Mouse (Mus musculus): Measurements from ENCODE around the gene Zglp1. TPM values are rescaled to one million over a fixed set of nuclear protein-coding genes. Genes with fewer than 3 reads are reported as not detected.
A peak's percentile ranks its signal among the peaks of the same experiment; 100 is the strongest.

Gene Zglp1
- total RNA-seq, 2 experiments from 2014 or later: not detected

DNA sequence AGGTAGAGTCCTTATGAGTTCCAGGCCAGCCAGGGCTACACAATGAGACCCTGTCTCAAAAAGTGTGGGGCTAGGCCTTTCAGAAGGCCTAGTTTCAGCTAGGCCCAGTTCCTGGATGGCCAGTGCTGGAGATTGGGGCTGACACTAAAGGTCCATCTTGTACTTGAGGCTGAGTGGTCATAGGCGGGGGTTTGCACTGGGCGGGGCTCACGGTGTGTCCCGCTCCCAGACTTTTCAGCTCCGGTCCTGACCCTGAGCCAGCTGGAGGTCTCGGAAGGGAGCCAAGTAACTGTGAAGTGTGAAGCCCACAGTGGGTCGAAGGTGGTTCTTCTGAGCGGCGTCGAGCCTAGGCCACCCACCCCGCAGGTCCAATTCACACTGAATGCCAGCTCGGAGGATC is 40.0 kb downstream of the Zglp1 start:
- DNase-seq: no peak

DNA sequence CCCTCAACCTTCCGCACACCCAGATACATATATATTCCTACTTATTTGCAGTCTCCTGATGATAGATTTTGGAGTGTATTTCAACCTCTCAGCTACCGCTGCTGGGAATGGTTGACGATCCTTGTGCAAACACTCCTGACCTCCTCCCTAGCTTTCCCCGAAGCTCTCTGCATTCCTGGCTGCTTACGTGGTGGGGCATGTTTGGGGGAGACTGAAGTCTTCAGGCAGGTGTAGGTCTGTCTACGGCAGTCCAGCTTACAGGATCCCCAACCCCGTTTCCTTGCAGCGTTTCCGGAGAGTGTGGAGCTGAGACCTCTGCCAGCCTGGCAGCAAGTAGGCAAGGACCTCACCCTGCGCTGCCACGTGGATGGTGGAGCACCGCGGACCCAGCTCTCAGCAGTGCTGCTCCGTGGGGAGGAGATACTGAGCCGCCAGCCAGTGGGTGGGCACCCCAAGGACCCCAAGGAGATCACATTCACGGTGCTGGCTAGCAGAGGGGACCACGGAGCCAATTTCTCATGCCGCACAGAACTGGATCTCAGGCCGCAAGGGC is 41.6 kb downstream of the Zglp1 start:
- DNase-seq: no peak

DNA sequence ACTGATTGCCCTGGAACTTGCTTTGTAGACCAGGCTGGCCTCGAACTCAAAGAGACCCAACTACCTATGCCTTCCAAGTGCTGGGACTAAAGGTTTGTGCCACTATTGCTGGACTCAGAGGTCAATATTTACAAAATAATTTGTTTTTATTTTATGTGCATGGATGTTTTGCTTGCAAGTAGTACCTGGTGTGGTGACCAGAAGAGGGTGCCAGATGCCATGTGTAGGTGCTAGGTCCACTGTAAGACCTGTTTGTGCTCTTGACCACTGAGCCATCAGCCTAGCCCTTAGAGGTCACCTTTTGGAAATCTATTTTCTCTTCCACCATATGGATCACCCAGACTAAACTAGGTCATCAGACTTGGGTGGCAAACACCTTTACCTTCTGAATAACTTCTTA is 44.2 kb downstream of the Zglp1 start:
- no peak for DNase-seq

DNA sequence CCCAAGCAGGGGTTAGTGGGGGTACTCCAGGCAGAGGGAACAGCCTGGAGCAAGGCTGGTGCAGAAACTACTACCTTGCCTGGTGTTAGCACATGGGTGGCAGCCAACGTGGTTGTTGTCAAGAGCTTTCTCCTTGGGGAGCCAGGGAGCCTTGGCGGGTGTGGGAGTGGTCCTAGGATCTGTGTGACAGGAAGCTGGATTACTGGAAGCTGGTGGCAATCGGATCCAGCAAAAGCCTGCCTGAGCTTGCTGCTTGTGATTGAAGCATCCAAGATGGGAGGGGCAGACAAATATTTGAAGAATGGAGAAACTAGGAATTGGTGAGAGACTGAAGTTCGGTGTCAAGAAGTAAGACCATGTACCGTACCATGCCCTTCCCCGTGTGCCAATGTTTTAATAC is 44.6 kb downstream of the Zglp1 start:
- no peak for DNase-seq

DNA sequence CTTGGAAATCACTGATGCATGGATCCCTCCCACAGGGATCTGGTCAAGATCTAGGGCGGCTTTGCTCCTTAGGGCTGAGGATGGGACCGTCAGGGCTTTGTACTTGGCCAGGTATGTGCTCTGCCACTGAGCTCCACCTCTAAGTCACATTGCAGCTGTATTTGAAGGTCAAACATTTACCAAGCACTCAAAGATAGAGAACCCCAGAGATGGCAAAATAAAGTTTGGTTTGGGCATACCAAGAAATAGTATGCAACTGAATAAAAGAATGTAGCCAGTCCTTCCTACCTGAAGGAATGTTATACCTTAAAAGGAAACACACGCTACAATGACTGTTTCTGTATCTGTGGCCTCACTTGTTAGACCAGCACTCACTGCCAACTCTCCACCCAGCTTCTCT is 45.5 kb downstream of the Zglp1 start:
- DNase-seq: no peak

DNA sequence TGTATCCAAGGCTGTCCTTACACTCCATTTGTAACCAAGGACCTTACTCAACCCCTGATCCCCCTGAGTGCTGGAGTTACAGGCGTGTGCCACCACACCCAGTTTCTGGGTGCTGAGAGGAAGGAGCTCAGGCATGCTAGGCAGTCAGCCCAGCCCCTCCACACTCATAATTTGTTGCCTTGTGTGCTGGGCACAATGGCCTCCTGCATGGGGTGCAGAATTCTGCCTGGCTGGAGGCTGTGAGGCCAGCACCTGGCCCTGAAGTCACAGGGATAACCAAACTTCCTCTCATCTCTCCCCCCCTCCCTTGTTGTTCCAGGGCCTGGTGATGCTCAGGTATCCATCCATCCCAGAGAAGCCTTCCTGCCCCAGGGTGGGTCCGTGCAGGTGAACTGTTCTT is 48.3 kb downstream of the Zglp1 start:
- no peak for DNase-seq

DNA sequence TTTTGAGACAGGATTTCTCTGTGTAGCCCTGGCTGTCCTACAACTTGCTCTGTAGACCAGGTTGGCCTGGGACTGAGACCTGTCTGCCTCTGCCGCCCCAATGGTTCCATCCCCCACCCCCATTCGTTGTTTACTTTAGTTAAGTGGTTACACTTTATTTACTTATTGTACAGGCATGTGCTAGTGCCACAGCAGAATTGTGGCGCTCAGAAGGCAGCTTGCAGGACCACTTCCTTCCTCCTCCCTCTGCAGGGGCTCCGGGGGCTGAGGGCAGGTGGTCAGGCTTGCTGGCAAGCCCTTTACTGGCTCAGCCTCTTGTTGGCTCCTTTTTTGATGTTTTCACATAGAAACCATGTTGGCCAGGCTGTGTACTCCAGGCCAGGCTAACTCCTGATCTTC is 49.7 kb downstream of the Zglp1 start:
- DNase-seq: no peak

DNA sequence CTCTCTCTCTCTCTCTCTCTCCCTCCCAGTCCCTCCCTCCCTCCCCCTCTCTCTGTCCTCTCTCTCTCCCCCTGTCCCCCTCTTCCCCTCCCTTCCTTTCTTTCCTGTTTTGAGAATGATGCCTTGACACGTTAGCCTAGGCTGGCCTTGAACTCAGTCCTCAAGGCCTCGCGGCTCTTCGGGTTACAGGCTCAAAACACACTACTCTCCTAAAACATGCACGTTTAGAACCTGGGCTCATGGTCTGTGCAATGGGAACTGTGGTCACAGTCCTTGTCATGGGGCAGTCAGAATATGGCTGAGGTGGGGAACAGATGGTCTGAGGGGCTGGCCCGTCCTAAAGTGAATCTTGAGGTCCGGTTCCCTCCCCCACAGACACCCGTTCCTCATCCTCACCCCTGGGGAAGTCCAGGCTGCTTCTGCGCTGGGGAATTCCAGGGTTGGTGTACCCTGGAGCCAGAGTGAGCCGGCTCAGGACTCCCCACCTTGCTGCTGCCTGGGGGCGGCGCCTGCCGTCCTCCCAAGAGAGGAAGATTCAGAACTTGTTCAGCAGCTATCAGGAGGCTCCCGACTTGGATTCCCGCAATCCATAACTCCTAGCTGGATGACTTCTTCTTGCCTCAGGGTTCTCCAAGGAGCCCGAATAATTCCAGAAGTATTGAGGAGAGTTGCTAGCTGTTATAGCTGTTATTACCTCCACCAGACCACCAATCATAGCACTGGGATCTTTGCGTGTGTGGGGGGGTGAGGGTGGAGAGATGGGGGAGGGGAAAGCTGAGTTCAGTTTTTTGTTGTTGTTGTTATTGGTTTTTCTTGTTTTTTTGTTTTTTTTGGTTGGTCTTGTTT is 50.3 kb downstream of the Zglp1 start:
- peak in 1 of 2 experiments; percentile 37 for DNase-seq

DNA sequence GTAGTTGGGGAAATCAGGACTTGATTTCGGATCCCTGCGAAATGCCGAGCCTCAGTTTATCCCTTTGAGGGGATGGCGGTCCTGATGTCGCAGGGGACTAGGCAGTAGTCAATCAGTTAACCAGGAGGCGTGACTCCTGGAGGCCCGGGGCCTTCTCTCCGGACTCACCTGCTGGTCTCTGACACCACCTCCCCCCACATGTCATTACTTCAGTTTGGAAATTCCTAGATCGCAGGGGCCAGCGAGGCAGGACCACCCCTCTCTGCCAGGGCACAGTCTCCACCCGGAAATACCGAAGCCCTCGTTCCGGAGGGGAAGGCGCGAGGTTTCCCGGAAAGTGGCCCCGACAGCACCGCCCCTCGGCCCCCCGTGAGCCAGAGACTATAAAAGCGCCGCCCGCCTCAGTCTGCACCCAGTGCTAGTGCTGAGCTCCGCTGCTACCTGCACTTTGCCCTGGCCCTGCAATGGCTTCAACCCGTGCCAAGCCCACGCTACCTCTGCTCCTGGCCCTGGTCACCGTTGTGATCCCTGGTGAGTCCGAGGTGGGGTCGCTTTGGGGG is 51.2 kb downstream of the Zglp1 start, which contains the start of gene Icam1:
Gene Icam1, plus strand, starts transcription at position 415 of the 560 bp plus-strand sequence.
- DNase-seq: peak; percentile 73 to 80

DNA sequence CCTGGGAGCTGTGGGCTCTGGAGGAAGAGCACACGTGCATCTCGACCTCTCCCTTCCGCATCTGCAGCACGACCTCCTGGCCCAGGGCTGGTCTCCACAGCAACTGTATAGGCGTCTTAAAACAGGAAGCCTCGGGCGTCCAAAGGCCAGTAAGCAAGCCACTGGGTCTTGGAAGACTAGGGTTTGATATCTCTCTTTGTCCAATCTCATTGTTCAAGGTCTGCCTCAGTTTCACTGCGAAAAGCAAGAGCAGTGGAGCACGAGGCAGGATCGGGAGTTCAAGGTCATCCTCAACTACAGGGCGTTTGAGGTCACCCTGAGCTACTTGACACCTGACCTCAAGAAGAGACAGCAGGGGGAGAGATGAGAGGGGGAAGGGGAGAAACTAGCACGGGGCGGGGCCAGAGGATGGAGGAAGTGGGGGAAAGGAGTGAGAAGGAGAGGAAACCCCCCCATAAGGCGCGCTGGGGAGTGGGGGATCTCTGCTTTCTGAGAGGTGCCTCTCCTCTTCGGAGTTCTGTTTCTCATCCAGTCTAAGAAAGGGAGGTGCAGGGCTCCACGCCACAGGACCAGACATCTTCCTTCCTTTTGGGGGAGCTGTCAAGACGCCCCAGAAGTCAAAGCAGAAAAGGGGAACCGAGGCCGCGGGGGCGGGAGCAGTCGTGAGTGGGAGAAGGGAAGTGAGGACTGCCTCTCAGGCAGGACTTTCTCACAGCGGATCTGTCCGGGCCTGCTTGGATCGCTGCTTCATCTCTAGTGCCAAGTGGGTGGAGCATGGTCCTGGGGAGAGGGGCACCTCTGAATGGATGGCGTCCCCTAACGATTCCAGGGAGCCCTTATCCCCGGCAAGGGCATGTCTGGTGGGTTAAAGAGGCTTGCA is 52.0 kb downstream of the Zglp1 start:
- peak; percentile 62 to 74 for DNase-seq

Small RNAs within 50 kb of the gene (microRNA-seq; reads per million reads assigned to microRNA genes)
- gene Mir1900: not detected
- not detected for gene Mir7082

Other genes with a start within 250 kb of the Zglp1 start
- gene Rdh8, start 248.6 kb downstream of the Zglp1 start, total RNA-seq (2021): not detected
- gene A230050P20Rik, start 198.5 kb downstream of the Zglp1 start, total RNA-seq (2021): 10 to 100 TPM; 19.1 to 20.4 TPM
- gene Angptl6, start 187.4 kb downstream of the Zglp1 start, total RNA-seq (2021): 1 to 10 TPM; 3.2 to 3.5 TPM
- gene Ppan, start 178.9 kb downstream of the Zglp1 start, total RNA-seq (2021): 10 to 100 TPM; 26.6 to 45.4 TPM
- 100 to 1,000 TPM; 154 to 178 TPM for gene Eif3g, start 168.5 kb downstream of the Zglp1 start, total RNA-seq (2021)
- 10 to 100 TPM; 42.9 to 59.7 TPM for gene Dnmt1, start 107.2 kb downstream of the Zglp1 start, total RNA-seq (2021)
- 10 to 100 TPM; 16.5 to 19.2 TPM for gene S1pr2, start 90.3 kb downstream of the Zglp1 start, total RNA-seq (2021)
- gene Mrpl4, start 64.4 kb downstream of the Zglp1 start, total RNA-seq (2021): 100 to 1,000 TPM; 122 to 130 TPM
- gene Icam1, start 51.1 kb downstream of the Zglp1 start, total RNA-seq (2021): 10 to 100 TPM; 10.7 to 14.8 TPM
- gene Icam4, start 37.7 kb downstream of the Zglp1 start, total RNA-seq (2021): 1 to 10 TPM; 1.9 to 2.8 TPM
- under 1 TPM; 0.10 to 0.20 TPM for gene Icam5, start 35.0 kb downstream of the Zglp1 start, total RNA-seq (2021)
- gene Gm49373, start 6.0 kb upstream of the Zglp1 start, total RNA-seq (2021): under 1 TPM; 0.30 to 0.46 TPM
- 10 to 100 TPM; 33.8 to 42.2 TPM for gene Fdx1l, start 6.5 kb upstream of the Zglp1 start, total RNA-seq (2021)
- gene Gm38431, start 24.9 kb upstream of the Zglp1 start, total RNA-seq (2021): under 1 TPM; 0.60 to 0.82 TPM
- 10 to 100 TPM; 50.0 to 57.1 TPM for gene Raver1, start 24.9 kb upstream of the Zglp1 start, total RNA-seq (2021)
- 10 to 100 TPM; 14.6 to 15.2 TPM for gene Tyk2, start 64.2 kb upstream of the Zglp1 start, total RNA-seq (2021)
- gene Cdc37, start 82.9 kb upstream of the Zglp1 start, total RNA-seq (2021): 100 to 1,000 TPM; 180 to 201 TPM
- gene Pde4a, start 98.6 kb upstream of the Zglp1 start, total RNA-seq (2021): 10 to 100 TPM in 1 of 2 experiments, 1 to 10 TPM in 1; 8.6 to 10.6 TPM
- 10 to 100 TPM; 45.8 to 46.0 TPM for gene Keap1, start 172.3 kb upstream of the Zglp1 start, total RNA-seq (2021)
- under 1 TPM in 1 of 2 experiments, not detected in 1; 0.99 TPM for gene S1pr5, start 181.3 kb upstream of the Zglp1 start, total RNA-seq (2021)
- 10 to 100 TPM; 39.1 to 39.5 TPM for gene Atg4d, start 198.2 kb upstream of the Zglp1 start, total RNA-seq (2021)
- 10 to 100 TPM; 24.8 to 32.2 TPM for gene Kri1, start 220.9 kb upstream of the Zglp1 start, total RNA-seq (2021)
- gene Cdkn2d, start 224.3 kb upstream of the Zglp1 start, total RNA-seq (2021): 10 to 100 TPM; 14.2 to 16.0 TPM
- not detected for gene Ap1m2, start 245.2 kb upstream of the Zglp1 start, total RNA-seq (2021)

All from adrenal gland, postnatal 36 days (tissue).